Mouse (Mus musculus) layer of hippocampus, postnatal 25 days (tissue): ENCODE data around the gene Gm973. TPM values are rescaled to one million over a fixed set of nuclear protein-coding genes. Genes with fewer than 3 reads are reported as not detected.
A peak's percentile ranks its signal among the peaks of the same experiment; 100 is the strongest.

Source experiments
- DNase-seq, 2 experiments: peaks; one replicate each; pipeline ENCODE4 v3.0.0; 2022; ENCODE audit warnings: mixed read lengths in 2 of 2, low spot score in 1 of 2; ENCODE audit errors: extremely low spot score in 1 of 2
- total RNA-seq, 2 experiments: library from RNA; stranded (reverse); gene quantifications; 2 replicates each; pipeline ENCODE4 v1.2.3; 2021

Gm973 gene
- total RNA-seq, 2 experiments from 2014 or later: 8.0 to 13.6 TPM

DNA sequence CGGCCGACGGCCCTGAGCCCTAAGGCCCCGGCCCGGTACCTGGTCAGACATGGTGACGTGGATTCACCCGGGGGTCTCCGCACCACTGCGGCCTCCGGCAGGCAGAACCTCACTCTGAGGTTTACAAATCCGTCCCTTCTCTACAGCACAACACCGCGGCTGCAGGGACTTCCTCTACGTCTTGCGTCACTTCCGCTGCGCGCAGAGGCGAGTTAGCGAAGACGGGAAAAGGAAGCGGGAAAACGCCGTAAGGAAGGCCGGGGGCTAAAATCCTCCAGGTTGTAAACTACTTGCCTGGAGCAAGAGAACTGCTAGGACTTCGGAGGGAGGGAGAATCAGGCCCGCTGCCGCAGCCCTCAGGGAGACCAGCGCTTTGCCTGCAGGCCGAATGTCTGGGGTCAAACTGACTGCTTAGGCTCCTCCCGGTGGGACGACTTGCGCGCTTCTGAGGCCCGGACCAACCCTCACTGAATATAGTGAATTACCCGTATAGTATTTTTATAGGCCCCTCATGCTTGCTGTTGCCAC, 154.6 kb downstream of the Gm973 start, which contains the start of gene Sumo1:
Gene Sumo1 (minus strand): TSS at position 194 of the 528 bp plus-strand sequence.
- peak; percentile 75 to 80 for DNase-seq

DNA sequence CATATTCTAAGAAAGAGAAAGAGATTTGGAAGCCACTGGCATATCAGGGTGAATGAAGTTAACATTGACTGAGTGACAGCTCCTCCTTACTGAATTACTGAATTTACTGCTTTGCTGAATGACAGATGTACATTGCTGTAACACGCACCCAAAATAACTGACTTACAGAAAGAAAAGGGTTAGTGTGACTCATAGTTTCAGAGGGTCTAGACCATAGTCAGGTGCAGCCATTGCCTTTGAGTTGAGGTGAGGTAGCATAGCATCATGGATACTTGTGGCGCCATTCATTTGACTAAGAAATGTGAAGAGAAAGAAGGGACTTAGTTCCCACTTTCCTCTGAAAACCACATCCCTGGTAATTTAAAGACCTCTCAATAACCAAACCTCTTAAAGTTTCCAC, 157.6 kb downstream of the Gm973 start:
- DNase-seq: no peak

DNA sequence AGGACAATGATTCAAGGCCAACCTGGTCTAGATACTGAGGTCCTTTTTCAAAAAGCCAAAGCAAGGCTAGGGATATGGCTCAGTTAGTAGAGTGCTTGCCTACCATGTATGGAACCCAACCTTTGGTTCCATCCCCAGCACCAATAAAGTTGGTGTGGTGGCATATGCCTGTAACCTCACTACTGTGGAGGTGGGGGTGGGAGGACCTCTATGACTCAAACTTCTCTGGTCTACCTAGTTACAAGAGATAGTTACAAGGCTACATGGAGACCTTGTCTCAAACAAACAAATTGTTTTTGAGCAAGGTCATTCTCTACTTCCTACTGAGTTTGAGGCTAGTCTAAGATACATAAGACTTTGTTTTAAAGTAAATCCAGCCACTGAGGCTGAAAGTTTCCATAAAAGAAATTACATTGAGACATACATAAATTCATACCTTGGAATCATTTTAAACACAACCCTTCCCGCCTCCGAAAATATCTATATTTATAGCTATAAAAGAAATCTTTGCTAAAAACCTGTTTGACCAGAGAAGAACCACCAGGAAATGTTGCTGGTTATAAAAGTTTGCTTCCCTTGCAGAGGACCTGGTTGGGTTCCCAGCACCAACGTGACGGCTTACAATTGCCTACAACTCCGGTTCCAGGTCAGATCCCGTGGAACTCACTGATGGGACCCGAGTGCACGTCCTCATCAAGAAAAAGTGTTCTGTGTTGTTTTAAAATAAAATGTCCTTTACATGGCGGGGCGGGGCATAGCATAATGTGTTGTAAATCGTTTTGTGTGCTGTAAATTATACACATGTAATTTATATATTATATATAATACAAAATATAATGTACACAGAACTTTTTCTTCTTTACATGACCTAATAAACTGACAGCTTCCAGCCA, 168.1 kb downstream of the Gm973 start:
- DNase-seq: peak; percentile 17 to 28

DNA sequence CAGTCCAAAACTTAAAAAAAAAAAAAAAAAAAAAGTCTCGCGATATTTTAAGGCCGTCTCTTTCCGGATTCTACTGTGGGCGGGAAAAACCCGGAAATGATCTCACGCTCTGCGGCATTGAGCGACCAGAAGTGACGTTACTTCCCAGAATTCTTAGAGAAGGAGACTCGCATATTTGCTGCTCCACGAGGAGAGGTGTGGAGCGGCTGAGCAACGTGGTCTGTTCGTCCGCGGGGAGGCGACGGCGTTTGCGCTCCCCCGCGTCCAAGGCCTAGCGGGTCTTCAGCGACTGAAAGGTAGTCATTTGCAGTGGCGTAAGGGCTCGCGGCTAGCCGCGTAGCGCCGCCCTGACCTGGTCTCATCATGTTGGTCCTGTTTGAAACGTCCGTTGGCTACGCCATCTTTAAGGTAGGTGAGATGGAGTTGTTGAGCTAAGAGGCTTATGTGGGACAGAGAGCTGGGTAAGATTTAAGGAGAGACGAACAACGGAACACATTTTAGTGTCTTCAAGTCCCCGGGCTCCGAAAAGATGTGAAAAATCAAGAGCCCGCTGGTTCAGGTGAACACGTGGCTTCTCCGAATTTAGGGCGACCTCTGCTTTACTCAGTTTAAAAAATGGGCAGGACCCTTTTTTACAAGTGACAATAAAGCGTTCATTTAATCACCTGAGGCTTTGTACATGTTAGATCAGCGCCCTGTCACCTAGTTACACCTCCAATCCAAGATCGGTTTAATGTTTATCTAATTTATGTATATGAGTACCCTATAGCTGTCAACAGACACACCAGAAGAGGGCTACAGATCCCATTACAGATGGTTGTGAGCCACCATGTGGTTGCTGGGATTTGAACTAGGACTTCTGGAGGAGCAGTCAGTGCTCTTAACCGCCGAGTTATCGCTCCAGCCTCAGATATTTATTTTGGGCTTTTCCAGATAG, 169.0 kb downstream of the Gm973 start, which contains the start of gene Nop58:
Gene Nop58 (plus strand): TSS at position 153 of the 937 bp plus-strand sequence.
- DNase-seq: peak; percentile 63 to 74

Other genes with a start within 250 kb of the Gm973 start
- 1 to 10 TPM; 5.5 to 6.1 TPM for gene Fzd7, start 33.8 kb upstream of the Gm973 start, total RNA-seq
- 100 to 1,000 TPM; 113 to 114 TPM for gene Sumo1, start 154.6 kb downstream of the Gm973 start, total RNA-seq
- gene Nop58, start 168.7 kb downstream of the Gm973 start, total RNA-seq: 10 to 100 TPM; 58.7 to 60.7 TPM
- gene Bmpr2, start 247.1 kb downstream of the Gm973 start, total RNA-seq: 10 to 100 TPM; 83.2 to 97.1 TPM